Mouse (Mus musculus) hindbrain, postnatal 0 days (tissue): ENCODE measurements at regions not wholly inside any gene's neighbourhood (a gene's known extent, or its start where the extent isn't known, plus 50 kb on each side); places are given as distances from the start of the nearest gene placed in this dataset.

Source experiments
- ATAC-seq: fragments of 200-750 bp; cut with Nextera tagmentation; 2 replicates; pipeline ENCODE4 v1.8.0; 2017; ENCODE audit warnings: mild to moderate bottlenecking, moderate TSS enrichment, moderate library complexity
- DNase-seq: peaks from one replicate; pipeline ENCODE4 v3.0.0-alpha.2; 2015; ENCODE audit warnings: low spot score
- H3K27ac ChIP-seq: fragments of 300-500 bp; sonication (generic); 2 replicates; pipeline ENCODE4 v1.5.1; 2014; ENCODE audit warnings: mild to moderate bottlenecking
- H3K27me3 ChIP-seq: fragments of 300-500 bp; sonication (generic); 2 replicates; pipeline ENCODE4 v1.6.1; 2014; ENCODE audit warnings: low read length, mixed read lengths; ENCODE audit not compliant: insufficient read depth
- H3K36me3 ChIP-seq: fragments of 300-500 bp; sonication (generic); 2 replicates; pipeline ENCODE4 v1.6.1; 2014; ENCODE audit warnings: low read length, mixed read lengths; ENCODE audit not compliant: insufficient read depth
- H3K4me1 ChIP-seq: fragments of 300-500 bp; sonication (generic); 2 replicates; pipeline ENCODE4 v1.6.1; 2014; ENCODE audit warnings: antibody characterized with exemption, low read length, mixed read lengths; ENCODE audit not compliant: insufficient read depth
- H3K4me2 ChIP-seq: fragments of 300-500 bp; sonication (generic); 2 replicates; pipeline ENCODE4 v1.6.1; 2014; ENCODE audit warnings: low read depth, mild to moderate bottlenecking, low read length, moderate library complexity, mixed read lengths
- H3K4me3 ChIP-seq: fragments of 300-500 bp; sonication (generic); 2 replicates; pipeline ENCODE4 v1.5.1; 2014; ENCODE audit warnings: low read length
- H3K9ac ChIP-seq: fragments of 300-500 bp; sonication (generic); replicated peaks from 2 replicates; pipeline ENCODE4 v1.6.1; 2014; ENCODE audit warnings: mild to moderate bottlenecking, low read length, moderate library complexity, mixed read lengths
- H3K9me3 ChIP-seq: fragments of 300-500 bp; sonication (generic); 2 replicates; pipeline ENCODE4 v1.6.1; 2016; ENCODE audit warnings: low read length, mixed read lengths
- CTCF ChIP-seq: IDR thresholded peaks from 2 replicates; pipeline ENCODE4 v1.5.1; 2016; ENCODE audit warnings: antibody characterized with exemption, control low read depth, low read depth
- WGBS: fragments of 180-500 bp; shearing (Covaris S2); extraction: QIAGEN DNeasy Blood & Tissue Kit; methylation state at CpG from one replicate; pipeline ENCODE4 v1.1.7; 2014; 5-methylcytosine and 5-hydroxymethylcytosine counted together

DNA sequence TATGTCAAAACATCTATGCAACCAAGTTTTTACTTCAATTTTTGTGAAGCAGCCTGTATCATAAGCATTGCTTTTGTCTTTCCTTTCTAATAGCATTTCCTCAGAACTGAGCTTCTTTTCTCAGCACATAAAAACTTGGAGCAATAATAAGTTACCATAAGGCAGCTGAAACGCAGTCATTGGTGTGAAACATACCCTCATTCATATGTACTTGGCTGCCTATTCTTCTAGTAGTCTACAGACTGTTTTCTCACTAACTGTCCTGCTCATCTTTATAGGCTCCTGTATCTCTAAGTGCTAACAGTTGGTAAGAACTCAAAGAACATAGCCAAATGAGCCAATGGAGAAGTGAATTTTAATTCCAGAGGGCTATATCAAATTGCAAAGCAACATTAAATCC, 454.6 kb upstream of the Ptprd start:
- no peaks in the 10 kb centered on the region for H3K4me1 ChIP-seq
- H3K4me2 ChIP-seq, result no peak overlapping the region
- DNase-seq, result no peak
- no peak overlapping the region for H3K27ac ChIP-seq
- H3K9me3 ChIP-seq, result no peaks in the 10 kb centered on the region
- TF ChIP-seq CTCF, result no peak
- no peaks in the 10 kb centered on the region for H3K27me3 ChIP-seq
- 76% methylated on average over 1 of the region's 1 CpGs for WGBS
- no peak overlapping the region for H3K4me3 ChIP-seq
- H3K9ac ChIP-seq, result no peak overlapping the region
- no peak for ATAC-seq
- no peaks in the 10 kb centered on the region for H3K36me3 ChIP-seq

- H3K27me3 ChIP-seq, result no peaks in the 10 kb centered on the region
- no peak overlapping the region for H3K9ac ChIP-seq
- 64% methylated on average over 1 of the region's 1 CpGs for WGBS
- H3K4me2 ChIP-seq, result no peak overlapping the region
- H3K4me1 ChIP-seq, result no peaks in the 10 kb centered on the region
- H3K4me3 ChIP-seq, result no peak overlapping the region
- TF ChIP-seq CTCF, result no peak
- no peaks in the 10 kb centered on the region for H3K9me3 ChIP-seq
- H3K27ac ChIP-seq, result no peak overlapping the region
- ATAC-seq (no peak), DNase-seq (no peak)
- H3K36me3 ChIP-seq, result no peaks in the 10 kb centered on the region
Measured at GRCm38 (mm10) chr4:78642773-78643172, 431.0 kb upstream of the Ptprd start.

DNA sequence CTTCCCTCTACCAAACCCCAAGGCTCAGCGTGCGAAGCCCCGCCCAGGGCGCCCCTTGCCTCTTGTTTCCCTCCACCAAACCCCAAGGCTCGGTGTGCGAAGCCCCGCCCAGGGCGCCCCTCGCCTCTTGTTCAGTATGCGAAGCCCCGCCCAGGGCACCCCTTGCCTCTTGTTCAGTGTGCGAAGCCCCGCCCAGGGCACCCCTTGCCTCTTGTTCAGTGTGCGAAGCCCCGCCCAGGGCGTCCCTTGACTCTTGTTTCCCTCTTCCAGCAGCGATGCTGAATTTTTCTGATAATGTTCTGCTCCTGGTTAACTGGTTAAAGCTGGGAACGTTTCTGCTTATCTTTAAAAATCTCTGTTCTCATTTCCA, 394.7 kb upstream of the Ptprd start:
- H3K9ac ChIP-seq, result no peak overlapping the region; the same call in 1 of the 2 replicates
- DNase-seq (peak; percentile 31), ATAC-seq (peak; percentile 72)
- TF ChIP-seq CTCF, result no peak
- H3K36me3 ChIP-seq, result no peaks in the 10 kb centered on the region
- no peaks in the 10 kb centered on the region for H3K27me3 ChIP-seq
- WGBS, result 15% methylated on average over 18 of the region's 18 CpGs
- H3K4me1 ChIP-seq, result no peaks in the 10 kb centered on the region
- no peaks in the 10 kb centered on the region for H3K9me3 ChIP-seq
- H3K4me2 ChIP-seq, result peak overlapping the region; percentile 58
- H3K27ac ChIP-seq, result no peak overlapping the region
- H3K4me3 ChIP-seq, result peak overlapping the region; percentile 37

DNA sequence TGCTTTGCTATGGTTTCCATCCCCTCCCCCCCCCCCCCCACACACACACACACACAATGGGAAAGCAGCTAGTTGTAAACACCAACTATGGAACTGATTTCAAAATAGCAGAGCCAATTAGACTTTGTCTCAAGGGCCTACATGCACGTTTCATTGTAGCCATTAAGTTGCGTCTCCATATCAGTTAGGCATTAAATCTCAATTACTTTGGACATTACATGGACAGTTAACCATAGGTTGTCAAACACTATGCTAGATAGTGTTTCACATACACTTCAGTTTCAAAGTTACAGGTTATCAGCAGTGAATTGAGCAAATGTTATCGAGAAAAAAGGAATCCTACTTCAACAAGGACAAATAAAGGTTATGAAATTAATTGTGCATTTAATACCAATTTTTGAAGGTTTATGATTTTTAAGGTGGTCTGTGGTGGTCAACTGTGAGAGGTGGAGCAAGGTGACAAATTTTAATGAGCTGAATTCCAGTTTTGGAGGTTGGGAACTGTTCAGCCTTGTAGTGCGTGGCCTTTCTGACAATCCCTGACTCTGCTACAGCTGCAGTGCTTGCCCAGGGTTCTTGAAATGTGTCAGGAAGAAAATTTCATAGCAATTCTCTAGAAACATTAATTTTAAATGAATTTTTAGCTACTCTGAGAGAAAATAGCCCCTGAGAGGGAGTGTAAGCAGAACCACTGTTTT, 394.2 kb upstream of the Ptprd start:
- ATAC-seq (0 out of 2 replicates have a peak, but pooled peaks have one; percentile 38), DNase-seq (no peak)
- Histone ChIP-seq H3K27me3 (no peaks in the 10 kb centered on the region), H3K4me1 (no peaks in the 10 kb centered on the region), H3K4me3 (peak overlapping the region; percentile 37), H3K9ac (no peak overlapping the region; the same call in 1 of the 2 replicates), H3K9me3 (no peaks in the 10 kb centered on the region), H3K36me3 (no peaks in the 10 kb centered on the region), H3K4me2 (peak overlapping the region; percentile 58), H3K27ac (no peak overlapping the region)
- 70% methylated on average over 4 of the region's 4 CpGs for WGBS
- TF ChIP-seq CTCF, result no peak

- no peak for DNase-seq
- Histone ChIP-seq H3K9me3 (no peaks in the 10 kb centered on the region), H3K36me3 (no peaks in the 10 kb centered on the region), H3K9ac (no peak overlapping the region), H3K4me2 (no peak overlapping the region), H3K4me3 (no peak overlapping the region), H3K27ac (no peak overlapping the region), H3K27me3 (no peaks in the 10 kb centered on the region), H3K4me1 (no peaks in the 10 kb centered on the region)
- WGBS, result 84% methylated on average over 2 of the region's 2 CpGs
- no peak for ATAC-seq
- no peak for TF ChIP-seq CTCF
Measured at GRCm38 (mm10) chr4:78581590-78581989, 369.8 kb upstream of the Ptprd start.

DNA sequence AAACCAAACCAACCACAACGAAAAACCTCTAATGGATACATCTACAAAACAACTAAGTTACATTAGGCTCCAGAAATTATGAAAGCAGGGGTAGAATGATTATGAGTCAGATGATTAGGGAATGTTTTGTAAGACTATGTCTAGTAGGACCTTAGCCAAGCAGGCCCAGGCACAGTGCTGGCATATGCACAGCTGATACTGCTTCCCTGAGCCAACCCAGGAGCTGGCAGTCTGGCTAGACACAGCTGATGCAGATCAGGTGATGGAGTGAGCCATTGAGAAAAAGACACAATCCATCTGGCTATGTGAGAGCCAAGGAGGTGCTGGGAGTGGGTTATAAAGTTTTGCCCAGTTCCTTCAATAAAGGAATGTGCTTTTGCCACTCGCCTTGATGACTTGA, 353.6 kb upstream of the Ptprd start:
- TF ChIP-seq CTCF, result no peak
- no peaks in the 10 kb centered on the region for H3K4me1 ChIP-seq
- no peaks in the 10 kb centered on the region for H3K27me3 ChIP-seq
- DNase-seq (no peak), ATAC-seq (no peak)
- H3K36me3 ChIP-seq, result no peaks in the 10 kb centered on the region
- no peak overlapping the region for H3K27ac ChIP-seq
- H3K9me3 ChIP-seq, result no peaks in the 10 kb centered on the region
- H3K4me3 ChIP-seq, result no peak overlapping the region
- WGBS, result 92% methylated on average over 2 of the region's 2 CpGs
- H3K9ac ChIP-seq, result no peak overlapping the region
- H3K4me2 ChIP-seq, result no peak overlapping the region
